13 mouse cellular contexts compared by ENCODE assay signal in the genomic region with DNA sequence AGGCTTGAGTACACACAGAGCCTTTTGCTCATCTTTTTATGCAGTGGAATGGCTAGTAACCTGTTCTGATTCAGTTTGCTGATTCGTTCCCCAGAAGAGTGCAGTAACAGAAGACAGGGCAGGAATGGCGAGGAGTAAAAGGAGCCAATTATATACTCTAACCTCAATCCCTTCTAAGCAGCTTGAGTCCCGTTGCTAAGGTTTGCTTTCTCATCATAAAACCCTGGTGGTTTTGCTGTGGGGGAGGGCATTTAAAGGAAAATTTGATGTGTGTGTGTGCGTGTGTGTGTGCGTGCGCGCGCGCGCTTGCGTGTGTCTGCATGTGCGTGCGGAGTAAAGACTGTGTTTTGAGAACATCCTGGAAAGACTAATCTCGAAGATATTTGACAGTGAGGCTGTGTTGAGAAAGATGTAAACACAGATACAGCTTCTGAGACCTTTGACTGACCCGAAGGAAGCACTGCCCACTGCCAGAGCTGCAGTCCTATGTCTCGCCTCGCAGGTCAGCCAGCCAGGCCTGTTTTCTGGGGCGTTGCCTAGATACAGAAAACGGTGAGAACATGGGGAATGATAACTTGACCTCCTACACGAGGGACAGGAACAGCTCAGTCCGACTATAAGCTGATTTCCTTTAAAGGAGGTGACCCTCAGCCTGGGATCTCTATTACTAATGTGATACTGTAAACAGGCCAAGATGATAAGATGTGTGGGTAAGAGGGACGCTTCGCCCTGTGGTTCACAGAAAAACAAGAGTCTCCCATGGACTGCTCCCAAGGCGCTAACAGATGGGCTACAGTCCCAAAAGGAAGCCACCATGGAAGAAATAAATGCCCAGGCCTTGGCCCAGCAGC. TPM values are rescaled to one million over a fixed set of nuclear protein-coding genes. Genes with fewer than 3 reads are reported as not detected.
DNase-seq lines count a peak whose midpoint lies in the region; ATAC-seq and TF ChIP-seq lines count a peak whose summit lies in the region.
"Had no signal": no experiment of that assay in that cellular context is flagged by ENCODE, and none has a peak within 500 bp of the region (broad histone marks: within the 10 kb centered on the region; RNA-seq: fewer than 3 reads in every experiment).

No protein-coding gene starts in this region.

- TF ChIP-seq POLR2A in kidney, adult 2 months (IDR thresholded peaks at IDR 0.05; ENCODE audit: low read depth, low read length), result no peak

- no peaks in the 10 kb centered on the region for H3K27me3 ChIP-seq in kidney, adult 2 months (replicated peaks; ENCODE audit: control insufficient read depth, insufficient read depth, low read length)
- no peaks in the 10 kb centered on the region for H3K27me3 ChIP-seq in embryonic facial prominence, embryonic 10.5 days (replicated peaks; ENCODE audit: low read depth, poor library complexity, severe bottlenecking)
- H3K27me3 ChIP-seq in intestine, embryonic 15.5 days (replicated peaks), result no peaks in the 10 kb centered on the region
- H3K27me3 ChIP-seq: embryonic facial prominence, embryonic 13.5 days; limb, embryonic 13.5 days had no signal

- no peak overlapping the region for H3K27ac ChIP-seq in kidney, adult 2 months (ENCODE audit: insufficient read depth, low read depth, low read length)
- H3K27ac ChIP-seq in embryonic facial prominence, embryonic 10.5 days (replicated peaks), result no peak overlapping the region; the same call in 1 of the 2 replicates
- H3K27ac ChIP-seq in intestine, embryonic 15.5 days, result peak overlapping the region; percentile 56; the same call in 1 of the 2 replicates
- H3K27ac ChIP-seq: embryonic facial prominence, embryonic 13.5 days; hindbrain, embryonic 10.5 days; limb, embryonic 13.5 days had no signal

- no peaks in the 10 kb centered on the region for H3K9me3 ChIP-seq in embryonic facial prominence, embryonic 10.5 days
- H3K9me3 ChIP-seq in intestine, embryonic 15.5 days, result no peaks in the 10 kb centered on the region
- H3K9me3 ChIP-seq: embryonic facial prominence, embryonic 13.5 days; hindbrain, embryonic 10.5 days; limb, embryonic 13.5 days had no signal

- WGBS in kidney, adult 2 months, result 64% methylated on average over 24 of the region's 24 CpGs
- WGBS in embryonic facial prominence, embryonic 10.5 days, result 77% methylated on average over 24 of the region's 24 CpGs
- 36% methylated on average over 24 of the region's 24 CpGs for WGBS in intestine, embryonic 15.5 days

- no peaks in the 10 kb centered on the region for H3K36me3 ChIP-seq in kidney, adult 2 months (ENCODE audit: control insufficient read depth, insufficient read depth, low read length)
- no peaks in the 10 kb centered on the region for H3K36me3 ChIP-seq in embryonic facial prominence, embryonic 10.5 days (replicated peaks)
- H3K36me3 ChIP-seq in intestine, embryonic 15.5 days, result no peaks in the 10 kb centered on the region
- H3K36me3 ChIP-seq: embryonic facial prominence, embryonic 13.5 days; hindbrain, embryonic 10.5 days; limb, embryonic 13.5 days had no signal

- no peak for TF ChIP-seq CTCF in kidney, adult 2 months (conservative IDR thresholded peaks at IDR 0.05; ENCODE audit: insufficient read depth, insufficient read length, low read depth, low read length)

- no peaks in the 10 kb centered on the region for H3K4me1 ChIP-seq in kidney, adult 2 months (ENCODE audit: control insufficient read depth, insufficient read depth, low read length)
- H3K4me1 ChIP-seq in embryonic facial prominence, embryonic 10.5 days, result peaks cover 12% of the 10 kb centered on the region
- H3K4me1 ChIP-seq in intestine, embryonic 15.5 days (replicated peaks), result peaks cover 14% of the 10 kb centered on the region; the same call in 1 of the 2 replicates

- H3K4me3 ChIP-seq in kidney, adult 2 months (ENCODE audit: insufficient read depth, low read depth, low read length), result no peak overlapping the region
- no peak overlapping the region for H3K4me3 ChIP-seq in embryonic facial prominence, embryonic 10.5 days
- no peak overlapping the region for H3K4me3 ChIP-seq in intestine, embryonic 15.5 days (replicated peaks)
- H3K4me3 ChIP-seq: embryonic facial prominence, embryonic 13.5 days; hindbrain, embryonic 10.5 days; limb, embryonic 13.5 days had no signal

- H3K9ac ChIP-seq in intestine, embryonic 15.5 days, result no peak overlapping the region
- H3K9ac ChIP-seq: embryonic facial prominence, embryonic 13.5 days; limb, embryonic 13.5 days had no signal

- no peak overlapping the region for H3K4me2 ChIP-seq in intestine, embryonic 15.5 days (replicated peaks)
- H3K4me2 ChIP-seq: embryonic facial prominence, embryonic 13.5 days; limb, embryonic 13.5 days had no signal

- DNase-seq in kidney, adult 2 months, result peak; percentile 21
- DNase-seq in kidney, adult 9 months, result no peak
- peak; percentile 25 for DNase-seq in embryonic facial prominence, embryonic 10.5 days (ENCODE audit: low spot score)
- DNase-seq in retina, postnatal 7 days (ENCODE audit: low read depth, low spot score), result peak; percentile 61
- DNase-seq in thymus, postnatal 25 days, result no peak
- DNase-seq in thymus, postnatal 0 days (ENCODE audit: low spot score), result no peak
- DNase-seq in spleen, postnatal 10 days (ENCODE audit: low spot score in 2 of 2), result no peak
- DNase-seq: adrenal gland, adult 2 months had no signal

- peak; percentile 45; the same call in 1 of the 2 replicates for ATAC-seq in intestine, embryonic 15.5 days
- ATAC-seq: CD4-positive, CD25-positive, alpha-beta regulatory T cell, adult 4 months had no signal

RNA-seq across cellular contexts. Expression of gene Myof, which starts 39.5 kb away (rescaled TPM):
- polyA plus RNA-seq in kidney, adult 2 months (2012; rRNA removed), result 24.2 and 27.5 TPM in 2 replicates
- polyA plus RNA-seq in embryonic facial prominence, embryonic 10.5 days (2016; fragmentation: Nextera tagmentation; extraction: Ambion mirVana), result 2.6 and 4.0 TPM in 2 replicates
- 9.4 and 10.1 TPM in 2 replicates for polyA plus RNA-seq in intestine, embryonic 15.5 days (2015; fragmentation: Nextera tagmentation; extraction: Ambion mirVana)
- 4.1 and 5.1 TPM in 2 replicates for polyA plus RNA-seq in thymus, postnatal 0 days (2015; fragmentation: Nextera tagmentation; extraction: Ambion mirVana)

RNA-seq across cellular contexts. Expression of gene Cep55, which starts 50.9 kb away (rescaled TPM):
- 0.14 and 0.15 TPM in 2 replicates for polyA plus RNA-seq in kidney, adult 2 months (2012; rRNA removed)
- 29.6 and 38.1 TPM in 2 replicates for polyA plus RNA-seq in embryonic facial prominence, embryonic 10.5 days (2016; fragmentation: Nextera tagmentation; extraction: Ambion mirVana)
- polyA plus RNA-seq in intestine, embryonic 15.5 days (2015; fragmentation: Nextera tagmentation; extraction: Ambion mirVana), result 23.7 and 28.9 TPM in 2 replicates
- 34.3 and 35.5 TPM in 2 replicates for polyA plus RNA-seq in thymus, postnatal 0 days (2015; fragmentation: Nextera tagmentation; extraction: Ambion mirVana)

Comparison
In these comparisons a context has a peak if more than half of its experiments do, and no peak if none do; other contexts are left out.
1. DNase-seq: peak in kidney, adult 2 months (single experiment), embryonic facial prominence, embryonic 10.5 days (single experiment) and retina, postnatal 7 days (single experiment); none in kidney, adult 9 months (single experiment), thymus, postnatal 25 days (single experiment), thymus, postnatal 0 days (single experiment) and spleen, postnatal 10 days (0 of 2).
2. RNA of gene Cep55, which starts 50.9 kb away (polyA plus RNA-seq): 34.3 to 35.5 TPM in thymus, postnatal 0 days, 29.6 to 38.1 TPM in embryonic facial prominence, embryonic 10.5 days and 23.7 to 28.9 TPM in intestine, embryonic 15.5 days; 0.14 to 0.15 TPM in kidney, adult 2 months; every median in the first group is over 10 times any median in the second.